Mouse (Mus musculus): ENCODE data around the gene Mipol1.

Gene Mipol1

DNA sequence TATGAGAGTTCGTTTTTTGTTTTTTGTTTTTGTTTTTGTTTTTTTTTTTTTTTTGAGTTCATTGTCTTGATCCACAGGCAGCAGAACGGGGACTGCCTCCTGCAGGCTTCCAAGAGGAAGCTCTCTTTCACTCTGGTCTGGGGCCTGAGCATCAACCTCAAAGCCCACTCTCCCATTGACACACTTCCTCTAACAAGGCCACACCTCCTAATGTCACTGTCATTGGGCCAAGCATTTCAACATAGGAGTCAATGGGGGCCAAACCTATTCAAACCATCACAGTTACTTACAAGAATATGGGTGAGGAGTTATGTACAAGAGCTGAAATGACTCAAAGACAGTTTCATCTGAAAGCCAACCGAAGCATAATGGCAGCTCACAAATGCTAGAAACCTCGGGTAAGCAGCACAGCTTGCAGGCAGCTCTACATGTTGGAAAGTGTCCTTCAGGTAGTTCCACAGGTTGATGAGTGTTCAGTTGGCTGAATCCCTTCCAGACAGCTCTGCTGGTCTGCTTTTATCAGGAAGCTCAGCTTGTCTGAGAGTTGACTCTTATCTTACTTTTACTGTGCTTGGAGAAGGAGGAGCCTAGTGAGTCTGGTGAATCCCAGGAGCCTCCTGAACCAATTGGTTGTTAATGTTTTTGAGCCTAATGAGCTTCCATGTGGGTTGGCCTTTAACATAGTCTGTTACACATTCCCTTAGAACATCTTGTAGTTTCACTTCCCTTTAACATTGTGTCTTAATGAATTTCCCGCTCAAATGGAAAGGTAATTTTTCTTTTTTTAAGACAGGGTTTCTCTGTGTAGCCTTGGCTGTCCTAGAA, 13.7 kb downstream of the Mipol1 start:
- DNase-seq (ENCODE audit: low spot score in 2 of 2) = no peak

- no peak for DNase-seq (ENCODE audit: low spot score in 2 of 2)
Observed at GRCm38 (mm10) chr12:57258572-57258971, 28.3 kb downstream of the Mipol1 start.

DNA sequence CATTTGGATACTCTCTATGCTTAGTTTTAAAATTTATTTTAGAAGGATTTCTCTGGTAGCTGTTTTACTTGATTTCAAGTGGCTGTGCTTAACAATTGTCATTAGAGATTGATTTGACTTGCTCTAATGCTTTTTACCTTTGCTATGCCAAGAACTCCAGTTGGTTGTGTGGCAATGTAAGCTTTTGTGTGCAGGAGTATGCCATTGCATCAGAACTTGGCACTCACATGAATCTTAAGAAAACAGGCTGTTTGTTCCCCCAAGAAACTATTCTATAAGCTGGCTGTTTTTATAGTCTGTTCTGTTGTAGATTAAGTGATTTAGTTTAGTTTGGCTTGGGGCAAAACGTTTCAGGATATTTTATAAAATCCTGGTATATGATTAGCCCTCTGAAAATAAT, 45.2 kb downstream of the Mipol1 start:
- DNase-seq (ENCODE audit: low spot score in 2 of 2) = no peak

DNA sequence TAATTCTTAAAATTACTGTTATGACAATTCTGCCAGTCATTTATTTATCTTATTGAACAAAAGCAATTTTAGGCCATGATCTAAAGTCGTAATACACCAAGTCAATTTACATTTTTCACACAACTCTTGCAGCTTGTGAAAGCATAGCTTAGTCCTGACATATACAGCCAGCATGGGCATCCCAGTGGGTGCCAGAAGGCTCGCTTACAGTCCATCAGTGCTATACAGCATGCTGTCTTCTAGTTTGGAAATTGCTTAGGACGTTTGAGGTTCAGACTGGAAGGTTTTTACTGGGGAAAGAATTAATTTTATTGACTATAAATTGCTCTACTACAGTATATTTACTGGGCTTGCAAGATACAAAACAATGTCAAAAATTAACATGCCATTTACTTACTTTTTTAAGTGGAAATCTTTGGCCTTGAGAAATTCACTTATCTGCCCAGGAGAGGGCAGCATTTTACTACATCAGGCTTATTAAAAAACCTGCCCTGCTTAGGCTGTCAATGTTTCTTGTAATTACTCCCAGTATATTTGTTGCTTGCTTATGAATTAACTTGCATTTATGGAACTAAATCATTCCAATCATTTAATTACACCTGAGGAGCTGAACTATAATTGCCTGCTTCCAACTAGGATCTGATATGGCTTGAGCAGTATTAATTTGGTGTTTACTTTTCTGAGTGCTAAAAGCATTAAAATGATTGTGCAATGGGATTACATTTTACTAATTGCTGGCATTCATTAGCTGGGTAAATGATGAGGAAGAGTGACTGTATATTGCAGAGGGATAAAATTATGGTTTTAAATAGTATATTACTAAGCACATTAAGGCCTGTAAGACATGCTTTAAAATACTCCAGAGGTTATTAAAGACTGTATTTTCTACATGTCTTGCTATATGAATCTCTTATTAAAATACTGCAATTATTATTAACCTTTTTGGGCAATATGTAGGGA, 51.2 kb downstream of the Mipol1 start:
- DNase-seq (ENCODE audit: low spot score in 2 of 2) = no peak

DNA sequence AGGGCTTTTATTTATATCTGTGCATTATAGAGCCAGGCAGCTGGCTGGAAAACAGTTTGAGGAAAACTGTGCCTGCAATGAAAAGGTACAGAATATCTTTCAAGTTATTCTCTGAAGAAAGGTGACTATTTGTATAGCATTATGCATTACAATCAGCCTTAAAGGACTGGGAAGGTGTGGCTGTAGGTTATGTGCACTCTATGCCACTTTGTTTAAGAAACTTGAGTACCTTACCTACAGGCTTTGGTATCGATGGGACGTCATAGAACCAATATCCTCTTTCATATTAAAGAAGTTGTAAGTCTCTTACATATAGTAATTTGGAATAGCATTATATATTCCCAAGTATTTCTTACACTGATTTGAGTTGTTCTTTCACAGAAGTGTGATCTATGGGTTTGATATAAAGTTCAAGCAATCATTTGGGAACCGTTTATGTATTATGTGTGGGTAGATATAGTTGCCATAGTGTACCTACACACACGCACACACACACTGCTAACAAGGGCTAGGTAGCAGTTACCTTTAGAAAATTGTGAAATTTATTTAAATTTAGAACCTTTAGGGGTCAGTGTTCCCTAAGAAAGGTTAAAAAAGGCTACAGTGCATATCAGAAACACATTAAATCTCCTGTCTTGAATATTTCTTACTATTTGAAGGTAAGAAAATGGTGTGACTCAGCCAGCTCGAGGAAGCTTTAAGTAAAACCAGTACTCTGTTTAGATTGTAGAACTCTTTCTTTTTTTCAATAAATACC, 55.3 kb downstream of the Mipol1 start:
- no peak for DNase-seq (ENCODE audit: low spot score in 2 of 2)

DNA sequence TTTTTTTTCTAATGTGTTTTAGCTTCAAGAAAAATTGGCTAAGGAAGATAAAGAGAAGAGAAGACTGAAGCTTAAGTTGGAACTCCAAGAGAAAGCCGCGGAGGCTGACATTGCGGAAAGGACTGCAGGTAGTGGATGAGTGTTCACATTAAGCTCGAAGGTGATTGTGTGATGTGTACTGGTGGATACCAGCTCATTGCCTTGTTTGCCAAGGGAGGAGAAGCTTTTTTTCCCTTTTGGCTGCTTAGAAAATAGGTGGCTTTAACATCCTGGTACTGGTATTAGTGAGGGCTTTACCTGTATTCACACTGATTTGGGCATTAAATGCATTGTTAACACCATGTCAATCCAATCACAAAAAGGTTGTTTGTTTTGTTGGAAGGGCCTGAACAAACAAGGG, 77.1 kb downstream of the Mipol1 start:
- DNase-seq (ENCODE audit: low spot score in 2 of 2) = no peak

GRCm38 (mm10) chr12:57307748-57308147, 77.5 kb downstream of the Mipol1 start:
- DNase-seq (ENCODE audit: low spot score in 2 of 2) = no peak

- DNase-seq (ENCODE audit: low spot score in 2 of 2) = no peak
Observed at GRCm38 (mm10) chr12:57339053-57339452, 108.8 kb downstream of the Mipol1 start.

DNA sequence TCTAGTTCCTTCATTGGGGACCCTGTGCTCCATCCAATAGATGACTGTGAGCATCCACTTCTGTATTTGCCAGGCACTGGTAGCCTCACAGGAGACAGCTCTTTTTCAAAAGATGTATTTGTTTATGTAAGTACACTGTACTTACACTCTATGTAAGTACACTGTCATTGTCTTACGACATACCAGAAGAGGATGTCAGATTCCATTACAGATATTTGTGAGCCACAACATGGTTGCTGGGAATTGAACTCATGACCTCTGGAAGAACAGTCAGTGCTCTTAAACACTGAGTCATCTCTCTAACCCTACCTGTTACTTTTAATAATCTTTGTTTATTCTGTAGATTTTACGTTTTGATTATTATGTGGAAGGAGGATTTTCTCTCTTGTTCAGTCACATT, 109.9 kb downstream of the Mipol1 start:
- DNase-seq (ENCODE audit: low spot score in 2 of 2) = no peak

DNA sequence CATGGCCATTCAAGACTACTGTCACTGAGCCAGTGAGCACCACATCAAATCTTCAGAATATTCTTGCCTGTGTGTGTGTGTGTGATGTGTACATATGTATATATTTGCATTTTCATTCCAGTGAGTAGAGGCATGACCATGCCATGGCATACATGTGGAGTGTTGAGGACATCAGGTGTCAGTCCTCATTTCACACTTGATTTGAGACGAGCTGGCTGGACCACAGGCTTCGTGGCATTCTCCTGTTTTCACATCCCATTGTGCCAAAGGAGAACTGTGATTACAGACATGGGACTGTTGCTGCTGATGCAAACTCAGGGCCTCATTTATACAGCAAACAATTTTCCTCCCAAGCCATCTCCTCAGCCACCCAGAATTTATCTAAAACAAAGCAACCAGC, 132.5 kb downstream of the Mipol1 start:
- DNase-seq (ENCODE audit: low spot score in 2 of 2) = no peak

GRCm38 (mm10) chr12:57364027-57364426, 133.8 kb downstream of the Mipol1 start:
- no peak for DNase-seq (ENCODE audit: low spot score in 2 of 2)

GRCm38 (mm10) chr12:57371790-57372547, 141.7 kb downstream of the Mipol1 start:
- DNase-seq (ENCODE audit: low spot score in 2 of 2) = no peak

- DNase-seq (ENCODE audit: low spot score in 2 of 2) = no peak
Observed at GRCm38 (mm10) chr12:57382797-57383196, 152.6 kb downstream of the Mipol1 start.

- no peak for DNase-seq (ENCODE audit: low spot score in 2 of 2)
Observed at GRCm38 (mm10) chr12:57387588-57388292, 157.5 kb downstream of the Mipol1 start.

- DNase-seq (ENCODE audit: low spot score in 2 of 2) = no peak
Observed at GRCm38 (mm10) chr12:57399547-57399946, 169.3 kb downstream of the Mipol1 start.

DNA sequence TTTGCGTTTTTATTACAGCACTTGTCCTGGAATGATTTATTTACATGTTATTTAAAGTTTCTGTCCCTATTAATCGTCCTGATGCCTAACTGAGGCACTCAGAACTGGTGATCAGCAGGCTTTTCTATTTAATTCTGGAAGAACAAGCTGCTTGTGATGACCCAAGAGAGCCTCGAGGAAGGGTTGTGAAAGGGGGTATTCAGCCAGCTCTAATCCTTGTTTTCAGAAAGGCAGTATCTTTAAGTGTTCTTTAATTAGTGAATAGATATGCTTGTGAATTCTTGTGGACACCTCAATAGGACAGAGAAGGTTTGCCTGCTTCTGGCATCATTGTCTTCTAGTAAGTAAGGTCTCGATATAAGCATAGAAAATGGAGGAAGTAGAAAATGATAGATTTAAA, 170.0 kb downstream of the Mipol1 start:
- DNase-seq (ENCODE audit: low spot score in 2 of 2) = no peak

- no peak for DNase-seq (ENCODE audit: low spot score in 2 of 2)
Observed at GRCm38 (mm10) chr12:57401126-57401525, 170.9 kb downstream of the Mipol1 start.

- no peak for DNase-seq (ENCODE audit: low spot score in 2 of 2)
Observed at GRCm38 (mm10) chr12:57402360-57402759, 172.1 kb downstream of the Mipol1 start.

DNA sequence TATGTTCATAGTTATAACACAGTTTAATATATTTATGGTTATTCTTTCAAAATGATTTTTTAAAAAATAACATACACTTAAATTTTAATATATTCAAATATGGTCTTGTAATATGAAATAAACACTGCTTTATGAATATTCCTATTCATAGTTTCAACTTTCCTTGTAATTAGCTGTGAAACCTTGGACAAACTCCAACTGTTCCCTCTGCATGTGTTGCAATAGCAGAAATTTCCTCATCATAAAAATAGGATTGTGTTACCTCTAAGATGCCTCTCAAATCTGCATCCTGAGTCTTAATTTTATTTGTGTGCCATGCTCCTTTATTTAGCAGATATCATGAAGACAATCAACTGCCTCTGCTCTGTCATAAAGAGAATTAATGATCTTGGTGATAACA, 179.7 kb downstream of the Mipol1 start:
- no peak for DNase-seq (ENCODE audit: low spot score in 2 of 2)

- DNase-seq (ENCODE audit: low spot score in 2 of 2) = no peak
Observed at GRCm38 (mm10) chr12:57413833-57414232, 183.6 kb downstream of the Mipol1 start.

DNA sequence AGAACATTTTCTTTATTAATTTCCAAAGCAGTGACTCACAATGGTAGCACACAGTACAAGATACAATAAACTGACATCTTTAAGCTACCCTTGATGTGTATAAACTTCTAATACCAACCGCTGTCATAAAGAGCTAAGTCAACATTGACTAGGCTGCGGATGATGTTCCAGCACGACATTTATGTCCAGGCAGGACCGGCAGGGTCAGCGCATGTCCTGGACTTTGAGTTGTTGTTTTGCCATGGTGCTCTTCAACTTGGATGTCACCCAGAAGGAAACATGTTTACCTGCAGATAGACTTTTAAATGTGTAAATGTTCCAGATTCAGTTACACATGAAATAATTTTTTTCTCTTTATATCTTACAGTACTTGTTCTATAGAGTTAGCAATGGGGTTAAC, 194.7 kb downstream of the Mipol1 start:
- DNase-seq (ENCODE audit: low spot score in 2 of 2) = no peak

All from urinary bladder, postnatal 4 days (tissue).